Mouse (Mus musculus) forebrain, embryonic 10.5 days (tissue): ENCODE data around the gene Spi1. TPM values are rescaled to one million over a fixed set of nuclear protein-coding genes. Genes with fewer than 3 reads are reported as not detected.

Experiments
- DNase-seq: peaks from one replicate; pipeline ENCODE4 v3.0.0-alpha.2; 2017; ENCODE audit warnings: low spot score; ENCODE audit errors: extremely low spot score
- H3K27ac ChIP-seq: fragments of 300-500 bp; sonication (generic); 2 replicates; pipeline ENCODE4 v1.5.1; 2016; ENCODE audit warnings: mild to moderate bottlenecking
- H3K27me3 ChIP-seq: fragments of 300-500 bp; sonication (generic); 2 replicates; pipeline ENCODE4 v1.6.1; 2016; ENCODE audit warnings: mild to moderate bottlenecking; ENCODE audit not compliant: poor library complexity, severe bottlenecking
- H3K36me3 ChIP-seq: fragments of 300-500 bp; sonication (generic); replicated peaks from 2 replicates; pipeline ENCODE4 v1.6.1; 2016; ENCODE audit warnings: mild to moderate bottlenecking, moderate library complexity
- H3K4me1 ChIP-seq: fragments of 300-500 bp; sonication (generic); 2 replicates; pipeline ENCODE4 v1.6.1; 2016
- H3K4me3 ChIP-seq: fragments of 300-500 bp; sonication (generic); 2 replicates; pipeline ENCODE4 v1.5.1; 2016; ENCODE audit warnings: mild to moderate bottlenecking, moderate library complexity
- H3K9me3 ChIP-seq: fragments of 300-500 bp; sonication (generic); 2 replicates; pipeline ENCODE4 v1.6.1; 2016; ENCODE audit warnings: mild to moderate bottlenecking, moderate library complexity
- WGBS: fragments of 180-500 bp; shearing (Covaris S2); methylation state at CpG from one replicate; pipeline ENCODE4 v1.1.7; 2016; 5-methylcytosine and 5-hydroxymethylcytosine counted together
- polyA plus RNA-seq: library from polyadenylated mRNA; unstranded; fragments of >200 nt; fragmentation: Nextera tagmentation; extraction: Ambion mirVana; gene quantifications from 2 replicates; pipeline ENCODE4 v1.2.1, GENCODE M21; 2016

Gene Spi1
- polyA plus RNA-seq, 1 experiment from 2014 or later: 2.8 TPM

DNA sequence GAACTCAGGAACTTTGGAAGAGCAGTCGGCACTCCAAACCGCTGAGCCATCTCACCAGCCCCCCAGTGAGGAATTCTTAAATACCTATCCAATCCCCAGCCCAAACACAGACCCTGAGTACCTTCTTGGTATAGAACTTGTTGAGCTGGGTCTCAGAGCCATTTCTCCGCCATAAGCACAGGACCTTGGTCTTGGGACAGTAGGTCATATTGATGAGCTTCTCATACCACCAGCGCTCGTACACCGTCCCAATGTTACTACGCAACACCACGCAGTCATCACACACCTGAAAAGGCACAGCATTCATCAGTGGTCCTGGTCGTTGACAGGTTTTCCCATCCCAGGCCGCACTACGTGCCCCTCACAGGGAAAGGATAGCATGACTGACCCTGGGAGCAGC lies 61.2 kb downstream of the Spi1 start:
- DNase-seq: no peak
- WGBS: 96% methylated on average over 11 of the region's 11 CpGs

GRCm38 (mm10) chr2:91148101-91148500 lies 65.9 kb downstream of the Spi1 start:
- DNase-seq: no peak
- peaks cover 68% of the 10 kb centered on the region for H3K36me3 ChIP-seq
- no peaks in the 10 kb centered on the region for H3K4me1 ChIP-seq
- no peaks in the 10 kb centered on the region for H3K9me3 ChIP-seq
- H3K27me3 ChIP-seq: no peaks in the 10 kb centered on the region
- H3K4me3 ChIP-seq: no peak overlapping the region
- no peak overlapping the region for H3K27ac ChIP-seq

More for the DNA sequence above, 61.2 kb downstream of the Spi1 start:
- no peaks in the 10 kb centered on the region for H3K27me3 ChIP-seq
- H3K4me1 ChIP-seq: peaks cover 7% of the 10 kb centered on the region
- H3K9me3 ChIP-seq: no peaks in the 10 kb centered on the region
- H3K36me3 ChIP-seq: peaks cover 79% of the 10 kb centered on the region
- H3K4me3 ChIP-seq: no peak overlapping the region
- no peak overlapping the region for H3K27ac ChIP-seq

GRCm38 (mm10) chr2:91151331-91151730 lies 69.1 kb downstream of the Spi1 start:
- no peak for DNase-seq
- H3K4me1 ChIP-seq: no peaks in the 10 kb centered on the region
- H3K27ac ChIP-seq: no peak overlapping the region
- H3K27me3 ChIP-seq: no peaks in the 10 kb centered on the region
- 65% methylated on average over 1 of the region's 1 CpGs for whole genome bisulfite sequencing
- peaks cover 68% of the 10 kb centered on the region for H3K36me3 ChIP-seq
- no peak overlapping the region for H3K4me3 ChIP-seq
- H3K9me3 ChIP-seq: no peaks in the 10 kb centered on the region

DNA sequence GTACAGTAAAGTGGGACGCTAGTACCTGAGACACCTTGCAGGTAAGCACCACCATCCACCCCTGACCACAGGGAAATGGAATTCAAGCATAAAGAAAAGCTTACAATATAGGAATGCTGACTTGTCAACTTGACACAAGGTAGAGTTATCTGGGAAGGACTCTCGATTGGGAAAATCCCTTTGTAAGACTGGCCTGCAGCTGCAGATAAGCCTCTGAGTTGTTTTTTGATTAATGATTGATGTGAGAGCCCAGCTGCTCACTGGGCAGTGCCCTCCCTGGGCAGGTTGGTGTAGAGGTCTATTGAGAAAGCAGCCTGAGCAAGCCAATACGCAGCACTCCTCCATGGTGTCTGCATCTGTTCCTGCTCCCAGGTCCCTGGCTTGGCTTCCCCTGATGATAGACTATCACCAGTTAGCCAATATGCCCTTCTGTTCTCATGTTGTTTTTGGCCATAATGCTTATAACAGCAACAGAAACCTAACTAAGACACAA lies 70.7 kb downstream of the Spi1 start:
- H3K4me3 ChIP-seq: no peak overlapping the region
- H3K36me3 ChIP-seq: peaks cover 73% of the 10 kb centered on the region
- H3K27me3 ChIP-seq: no peaks in the 10 kb centered on the region
- H3K4me1 ChIP-seq: no peaks in the 10 kb centered on the region
- no peak for DNase-seq
- no peak overlapping the region for H3K27ac ChIP-seq
- 89% methylated on average over 3 of the region's 3 CpGs for WGBS
- no peaks in the 10 kb centered on the region for H3K9me3 ChIP-seq

GRCm38 (mm10) chr2:91154091-91154490 lies 71.9 kb downstream of the Spi1 start:
- Histone ChIP-seq H3K36me3 (peaks cover 81% of the 10 kb centered on the region), H3K4me1 (no peaks in the 10 kb centered on the region), H3K4me3 (no peak overlapping the region), H3K9me3 (no peaks in the 10 kb centered on the region), H3K27me3 (no peaks in the 10 kb centered on the region), H3K27ac (no peak overlapping the region)
- no peak for DNase-seq
- WGBS: 96% methylated on average over 3 of the region's 3 CpGs

GRCm38 (mm10) chr2:91157002-91157752 lies 75.0 kb downstream of the Spi1 start:
- no peaks in the 10 kb centered on the region for H3K27me3 ChIP-seq
- no peak overlapping the region for H3K4me3 ChIP-seq
- no peaks in the 10 kb centered on the region for H3K9me3 ChIP-seq
- H3K36me3 ChIP-seq: peaks cover 89% of the 10 kb centered on the region
- DNase-seq: no peak
- no peak overlapping the region for H3K27ac ChIP-seq
- WGBS: 43% methylated on average over 6 of the region's 6 CpGs
- no peaks in the 10 kb centered on the region for H3K4me1 ChIP-seq

GRCm38 (mm10) chr2:91160591-91160990 lies 78.4 kb downstream of the Spi1 start:
- Histone ChIP-seq H3K9me3 (no peaks in the 10 kb centered on the region), H3K27ac (no peak overlapping the region), H3K27me3 (no peaks in the 10 kb centered on the region), H3K4me3 (no peak overlapping the region), H3K4me1 (no peaks in the 10 kb centered on the region), H3K36me3 (peaks cover 94% of the 10 kb centered on the region)
- 93% methylated on average over 6 of the region's 6 CpGs for WGBS
- DNase-seq: no peak

GRCm38 (mm10) chr2:91162952-91163351 lies 80.8 kb downstream of the Spi1 start:
- Histone ChIP-seq H3K27me3 (no peaks in the 10 kb centered on the region), H3K9me3 (no peaks in the 10 kb centered on the region), H3K4me3 (no peak overlapping the region), H3K27ac (no peak overlapping the region), H3K4me1 (no peaks in the 10 kb centered on the region), H3K36me3 (peaks cover 88% of the 10 kb centered on the region)
- WGBS: 92% methylated on average over 4 of the region's 4 CpGs
- DNase-seq: no peak

GRCm38 (mm10) chr2:91163532-91163931 lies 81.3 kb downstream of the Spi1 start:
- no peaks in the 10 kb centered on the region for H3K27me3 ChIP-seq
- H3K4me1 ChIP-seq: no peaks in the 10 kb centered on the region
- H3K9me3 ChIP-seq: no peaks in the 10 kb centered on the region
- H3K4me3 ChIP-seq: no peak overlapping the region
- 90% methylated on average over 5 of the region's 5 CpGs for WGBS
- H3K36me3 ChIP-seq: peaks cover 84% of the 10 kb centered on the region
- no peak for DNase-seq
- H3K27ac ChIP-seq: no peak overlapping the region

GRCm38 (mm10) chr2:91164991-91165390 lies 82.8 kb downstream of the Spi1 start:
- Histone ChIP-seq H3K4me3 (no peak overlapping the region), H3K36me3 (peaks cover 84% of the 10 kb centered on the region), H3K9me3 (no peaks in the 10 kb centered on the region), H3K27ac (no peak overlapping the region), H3K4me1 (no peaks in the 10 kb centered on the region), H3K27me3 (no peaks in the 10 kb centered on the region)
- DNase-seq: no peak
- 95% methylated on average over 6 of the region's 6 CpGs for WGBS

Other genes with a start within 250 kb of the Spi1 start
- gene Mtch2, start 235.2 kb upstream of the Spi1 start, polyA plus RNA-seq: 245 and 249 TPM in 2 replicates
- 3.1 and 3.4 TPM in 2 replicates for gene C1qtnf4, start 196.5 kb upstream of the Spi1 start, polyA plus RNA-seq
- 59.1 and 61.4 TPM in 2 replicates for gene Kbtbd4, start 177.7 kb upstream of the Spi1 start, polyA plus RNA-seq
- gene Ndufs3, start 177.6 kb upstream of the Spi1 start, polyA plus RNA-seq: 201 and 203 TPM in 2 replicates
- 156 and 161 TPM in 2 replicates for gene Celf1, start 142.0 kb upstream of the Spi1 start, polyA plus RNA-seq
- 4.9 and 5.2 TPM in 2 replicates for gene Rapsn, start 46.8 kb upstream of the Spi1 start, polyA plus RNA-seq
- gene Psmc3, start 28.4 kb upstream of the Spi1 start, polyA plus RNA-seq: 361 TPM in 2 replicates
- 17.8 and 17.9 TPM in 2 replicates for gene Slc39a13, start 12.0 kb upstream of the Spi1 start, polyA plus RNA-seq
- not detected in 2 replicates for gene Mybpc3, start 35.8 kb downstream of the Spi1 start, polyA plus RNA-seq
- gene Madd, start 101.4 kb downstream of the Spi1 start, polyA plus RNA-seq: 14.5 and 17.8 TPM in 2 replicates
- 1.4 and 2.5 TPM in 2 replicates for gene Nr1h3, start 120.4 kb downstream of the Spi1 start, polyA plus RNA-seq
- 25.4 and 27.7 TPM in 2 replicates for gene Acp2, start 120.5 kb downstream of the Spi1 start, polyA plus RNA-seq
- gene Ddb2, start 154.6 kb downstream of the Spi1 start, polyA plus RNA-seq: 9.3 and 10.6 TPM in 2 replicates
- 38.7 and 40.1 TPM in 2 replicates for gene Pacsin3, start 173.6 kb downstream of the Spi1 start, polyA plus RNA-seq
- 97.5 and 99.0 TPM in 2 replicates for gene Arfgap2, start 182.6 kb downstream of the Spi1 start, polyA plus RNA-seq